Mouse (Mus musculus) heart, postnatal 10 days (tissue): ENCODE results near the gene 4921517D22Rik. TPM values are rescaled to one million over a fixed set of nuclear protein-coding genes. Genes with fewer than 3 reads are reported as not detected.
"Not testable (repeated sequence)": the region's sequence is repeated elsewhere in the genome, so short reads cannot be mapped to it uniquely, and the experiment has no call there.

ENCODE experiments used
- DNase-seq, 2 experiments: peaks; one replicate each; pipeline ENCODE4 v3.0.0; 2021
- intact Hi-C: fragments of 180-260 bp; cut with DNase I; formaldehyde crosslinking; loops from one replicate; pipeline ENCODE4 v1.15.1; 2025
- total RNA-seq, 2 experiments: library from RNA; stranded (reverse); gene quantifications; 2 replicates each; pipeline ENCODE4 v1.2.3; 2021

Gene 4921517D22Rik
- not detected for total RNA-seq

DNA sequence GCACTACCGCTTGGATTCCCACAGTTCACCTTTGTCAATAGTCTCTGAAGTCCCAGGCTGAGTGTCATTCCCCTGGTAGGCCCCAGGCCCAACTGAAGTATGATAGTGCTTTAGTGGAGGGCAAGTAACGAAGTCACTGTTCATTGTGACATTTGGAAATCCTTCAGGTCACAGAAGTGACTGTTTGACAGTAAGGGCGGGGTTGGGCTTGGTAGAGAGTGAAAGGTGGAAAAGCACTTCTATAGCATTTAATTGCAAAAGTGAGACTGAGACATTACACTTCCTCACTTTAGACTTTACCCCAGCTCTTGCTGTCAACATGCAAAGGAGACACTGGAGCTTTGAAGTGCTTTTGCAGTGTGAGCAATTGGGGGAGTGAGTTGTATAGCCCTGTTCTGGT is at the start of gene 4921517D22Rik:
4921517D22Rik (minus strand) TSS at position 101 of the 400 bp plus-strand sequence.
- intact Hi-C loops: no loop called here
- no peak for DNase-seq

DNA sequence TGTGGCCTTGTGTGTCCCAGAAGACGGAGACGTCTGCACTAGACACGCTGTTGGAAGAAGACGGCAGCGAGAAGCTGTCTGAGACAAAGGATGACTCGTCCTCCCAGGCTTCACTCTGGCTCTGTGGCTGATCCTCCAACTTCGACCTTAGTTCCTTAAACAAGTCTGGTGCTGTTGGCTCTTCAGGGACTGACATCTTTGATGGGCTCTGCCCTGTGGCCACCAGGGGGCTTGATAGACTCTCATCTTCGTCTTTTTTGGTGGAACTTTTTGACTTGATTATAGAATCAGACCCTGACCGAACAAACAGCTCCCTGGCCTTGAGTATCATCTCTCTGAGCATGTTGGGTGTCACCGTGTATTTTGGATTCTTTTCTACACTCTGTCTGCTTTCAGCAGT is 47.8 kb upstream of the 4921517D22Rik start:
- intact Hi-C loops: no loop called here
- DNase-seq: peak in 1 of 2 experiments; percentile 49

DNA sequence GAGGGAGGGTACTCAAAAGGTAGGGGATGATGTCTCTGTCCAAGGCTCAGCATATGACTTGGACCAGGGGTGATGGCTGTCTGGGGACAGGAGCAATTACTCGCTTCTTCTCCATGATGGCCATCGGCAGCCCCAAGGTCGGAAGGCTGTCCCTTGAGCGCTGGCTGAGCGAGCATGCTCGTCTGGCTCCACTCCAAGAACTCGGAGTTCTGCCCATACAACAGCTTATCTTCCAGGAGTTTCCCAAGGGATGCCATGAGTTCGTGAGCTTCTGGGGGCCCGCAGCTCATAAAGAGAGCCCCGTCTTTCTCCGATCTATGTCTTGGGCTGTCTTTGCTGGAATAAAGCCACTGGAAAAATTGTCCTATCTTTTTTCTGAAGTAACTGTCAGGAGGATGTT is 47.2 kb upstream of the 4921517D22Rik start:
- intact Hi-C loops: no loop called here
- DNase-seq: peak; percentile 59 to 69

DNA sequence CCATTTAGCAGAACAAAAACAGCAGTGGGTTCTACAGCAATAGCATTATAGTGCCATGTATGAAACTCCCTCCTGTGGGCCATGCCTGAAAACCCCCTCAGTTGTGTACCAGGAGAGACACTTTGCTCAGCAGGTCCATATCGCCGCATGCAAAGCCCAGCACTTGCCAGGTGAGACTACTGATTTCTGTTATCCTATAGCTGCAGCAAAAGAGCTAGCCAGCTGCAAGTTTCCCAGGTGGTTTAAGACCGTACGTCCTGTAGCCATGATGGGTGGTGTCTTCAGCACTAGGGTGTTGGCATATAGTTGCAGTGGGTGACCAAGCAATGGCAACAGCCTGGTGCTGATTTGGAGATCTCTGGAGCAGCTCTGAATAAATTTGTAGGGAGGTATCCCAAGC is 45.5 kb upstream of the 4921517D22Rik start:
- intact Hi-C loops: no loop called here
- DNase-seq: no peak

DNA sequence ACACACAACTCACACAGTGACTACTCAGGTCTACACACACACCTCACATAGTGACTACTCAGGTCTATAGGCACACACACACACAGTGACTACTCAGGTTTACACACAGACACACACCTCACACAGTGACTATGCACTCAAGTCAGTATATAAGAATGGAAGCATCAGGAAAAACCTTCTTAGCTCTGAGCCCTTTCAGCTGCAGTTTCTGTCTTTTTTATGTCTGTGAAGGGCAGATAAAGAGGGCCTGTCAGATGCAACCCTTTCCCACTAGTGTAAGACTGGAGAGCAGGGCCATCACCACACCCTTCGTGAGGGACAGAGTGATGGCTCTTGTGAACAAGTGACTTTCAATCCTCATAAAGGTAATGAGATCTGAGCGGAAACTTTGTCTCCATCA is 44.5 kb upstream of the 4921517D22Rik start:
- intact Hi-C loops: no loop called here
- no peak for DNase-seq

DNA sequence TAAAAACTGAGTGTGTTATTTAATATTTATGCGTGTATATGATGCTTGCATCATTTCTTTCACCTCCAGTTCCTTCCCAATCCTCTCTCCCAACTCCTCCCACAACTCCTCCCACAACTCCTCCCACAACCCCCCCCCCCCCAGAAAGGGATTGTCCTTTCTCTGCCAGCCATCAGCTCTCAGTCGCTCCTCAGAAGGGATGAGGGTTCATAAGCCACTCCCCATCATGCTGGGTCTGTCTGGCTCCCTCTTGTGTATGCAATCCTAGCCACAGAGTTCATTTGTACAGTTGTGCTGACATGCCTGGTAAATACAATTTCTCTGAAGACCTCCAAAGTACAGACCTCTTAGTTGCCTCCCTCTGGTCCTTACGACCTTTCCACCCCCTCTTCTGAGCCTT is 41.3 kb upstream of the 4921517D22Rik start:
- no peak for DNase-seq
- intact Hi-C loops: no loop called here

DNA sequence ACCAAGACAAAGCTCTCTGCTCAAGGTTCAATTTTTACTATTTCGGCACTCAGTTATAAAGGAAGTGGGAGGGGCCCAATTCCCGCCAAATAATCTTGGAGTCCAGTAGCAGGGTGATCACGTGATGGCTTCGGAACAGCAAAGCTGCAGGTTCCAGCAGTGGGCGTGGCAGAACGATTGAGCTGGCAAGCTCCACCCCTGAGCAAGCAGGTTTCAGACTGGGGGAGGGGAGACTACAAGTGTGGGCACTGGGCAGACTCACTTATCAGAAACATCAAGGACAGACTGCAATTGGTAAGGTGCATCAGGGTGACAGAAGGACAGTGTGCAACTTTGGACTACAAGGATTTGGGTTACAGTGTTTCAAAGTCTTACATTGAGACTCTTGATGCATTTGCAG is 40.4 kb upstream of the 4921517D22Rik start:
- DNase-seq, intact Hi-C loops: not testable (repeated sequence)

DNA sequence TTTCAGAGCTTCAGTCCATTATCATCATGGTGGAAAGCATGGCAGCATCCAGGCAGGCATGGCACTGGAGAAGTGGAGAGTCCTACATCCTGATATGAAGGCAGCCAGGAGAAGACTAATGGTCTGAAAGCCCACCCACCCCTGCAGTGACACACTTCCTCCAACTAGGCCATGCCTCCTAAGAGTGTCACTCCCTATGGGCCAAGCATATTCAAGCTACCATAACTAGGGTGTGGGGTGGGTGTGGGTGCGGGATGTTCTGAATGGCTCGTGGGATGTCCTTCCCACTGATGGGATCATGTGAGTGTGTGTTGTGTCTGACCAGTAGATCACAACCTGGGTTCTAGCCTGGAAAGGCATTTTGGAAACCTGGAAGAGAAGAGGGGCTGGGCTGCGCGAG is 40.0 kb upstream of the 4921517D22Rik start:
- no peak for DNase-seq
- intact Hi-C loops: no loop called here

DNA sequence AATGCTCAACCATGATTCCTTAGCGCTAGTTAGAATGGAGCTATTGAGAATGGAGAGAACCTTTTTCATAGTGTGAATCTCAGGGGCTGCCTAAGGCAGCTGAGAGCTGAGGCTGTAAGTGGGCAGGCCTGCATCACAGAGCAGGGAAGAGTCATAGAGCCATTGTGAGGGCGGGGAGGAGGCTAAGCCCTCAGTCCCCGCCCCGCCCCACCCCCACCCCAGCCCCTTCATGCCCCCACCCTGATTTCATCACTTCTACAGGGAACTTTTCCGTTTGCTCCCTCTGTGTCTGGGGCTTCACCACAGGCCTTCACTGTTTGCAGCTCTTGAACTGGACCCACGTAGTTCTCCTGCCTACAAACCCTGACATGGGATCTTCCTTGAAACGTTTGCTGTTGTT is 37.7 kb upstream of the 4921517D22Rik start, which contains the start of gene Spata31d1d:
Spata31d1d (minus strand) TSS at position 101 of the 400 bp plus-strand sequence.
- DNase-seq: no peak
- intact Hi-C loops: no loop called here

DNA sequence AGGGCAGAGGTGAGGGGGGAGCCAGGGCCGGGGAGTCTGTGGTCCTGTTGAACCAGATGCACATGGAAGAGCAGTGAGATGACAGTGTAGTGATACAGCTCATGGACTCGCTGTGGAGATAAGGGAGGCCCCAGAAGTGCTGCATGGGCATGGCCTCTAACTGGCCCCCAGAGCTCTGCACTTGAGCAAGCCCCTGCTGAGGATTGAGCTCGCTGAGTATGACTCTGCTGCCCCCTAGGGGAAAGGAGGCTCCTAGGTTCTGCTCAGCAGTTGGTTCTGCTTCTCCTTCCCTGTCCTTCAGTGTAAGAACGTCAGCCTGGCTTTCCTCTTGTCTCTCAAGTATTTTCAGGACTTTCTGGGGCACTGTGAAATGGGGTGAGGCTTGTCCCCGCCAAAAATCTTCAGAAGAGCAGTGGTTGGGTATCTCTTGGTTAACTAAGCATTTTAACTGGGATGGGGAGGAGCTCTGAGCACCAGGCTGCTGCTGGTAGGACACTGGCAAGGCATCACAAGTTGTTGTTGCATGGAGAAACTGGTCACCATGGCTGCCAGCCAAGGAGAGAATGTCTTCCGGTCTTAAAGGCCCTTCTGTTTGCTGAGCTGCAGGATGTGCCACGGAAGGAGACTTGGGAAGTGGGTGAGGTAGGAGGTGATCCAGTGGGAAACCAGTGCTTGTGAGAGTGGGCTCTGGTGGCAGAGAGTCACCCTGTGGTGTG is 34.6 kb upstream of the 4921517D22Rik start:
- peak; percentile 89 to 92 for DNase-seq
- intact Hi-C loops: loop anchor here (2.0 to 5.0 kb wide), 4 partner anchors 101 to 1091 kb away; no protein-coding TSS in a partner anchor

DNA sequence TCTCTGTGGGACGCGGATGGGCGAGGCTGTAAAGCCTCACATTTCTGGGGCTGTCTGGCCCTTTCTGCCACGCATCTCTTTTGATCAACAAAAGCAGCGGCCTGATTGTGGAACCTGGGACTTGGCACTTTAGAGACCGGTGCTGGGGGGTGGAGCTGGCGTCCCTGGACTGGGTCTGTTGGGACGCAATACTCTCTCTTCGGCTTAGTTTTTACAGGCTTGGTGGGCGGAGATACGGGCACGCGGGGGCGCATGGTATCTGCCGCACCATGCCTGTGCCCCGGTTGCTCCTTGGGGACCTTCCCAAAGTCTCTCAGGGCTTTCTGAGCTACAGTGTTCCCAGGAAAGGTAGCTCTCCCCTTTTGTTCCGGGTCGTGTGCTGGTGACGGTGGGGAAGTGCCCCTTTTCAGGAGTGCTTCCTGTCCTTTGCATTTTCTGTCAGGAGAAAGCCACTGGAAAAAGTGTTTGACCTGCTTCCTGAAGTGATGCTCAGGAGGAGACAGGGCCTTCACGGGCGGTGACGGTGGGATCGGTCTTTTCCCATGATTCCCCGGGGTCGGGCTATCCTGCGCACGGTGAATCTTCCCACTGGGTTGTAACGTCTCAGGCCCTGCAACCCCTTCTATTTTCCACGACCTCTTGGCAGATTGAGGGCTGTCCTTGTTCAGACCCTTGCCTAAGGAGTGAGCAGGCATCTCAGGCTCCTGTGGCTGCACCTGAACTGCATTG is 32.4 kb upstream of the 4921517D22Rik start:
- no peak for DNase-seq
- intact Hi-C loops: loop anchor here (5.0 kb wide), 3 partner anchors 99 to 1089 kb away; no protein-coding TSS in a partner anchor

DNA sequence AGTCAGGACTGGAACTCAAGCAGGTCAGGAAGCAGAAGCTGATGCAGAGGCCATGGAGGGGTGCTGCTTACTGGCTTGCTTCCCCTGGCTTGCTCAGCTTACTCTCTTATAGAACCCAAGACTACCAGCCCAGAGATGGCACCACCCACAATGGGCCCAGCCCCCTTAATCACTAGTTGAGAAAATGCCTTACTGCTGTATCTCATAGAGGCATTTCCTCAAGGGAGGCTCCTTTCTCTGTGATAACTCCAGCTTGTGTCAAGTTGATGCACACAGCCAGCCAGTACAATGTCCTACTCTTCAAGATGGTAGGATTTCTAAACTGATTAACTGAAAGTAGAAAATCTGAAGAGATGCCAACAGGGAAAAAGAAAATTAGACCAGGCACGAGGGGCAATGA is 28.2 kb upstream of the 4921517D22Rik start:
- intact Hi-C loops: loop anchor here (5.0 kb wide), 1 partner anchor 75 kb away; no protein-coding TSS in a partner anchor
- not testable (repeated sequence) for DNase-seq

DNA sequence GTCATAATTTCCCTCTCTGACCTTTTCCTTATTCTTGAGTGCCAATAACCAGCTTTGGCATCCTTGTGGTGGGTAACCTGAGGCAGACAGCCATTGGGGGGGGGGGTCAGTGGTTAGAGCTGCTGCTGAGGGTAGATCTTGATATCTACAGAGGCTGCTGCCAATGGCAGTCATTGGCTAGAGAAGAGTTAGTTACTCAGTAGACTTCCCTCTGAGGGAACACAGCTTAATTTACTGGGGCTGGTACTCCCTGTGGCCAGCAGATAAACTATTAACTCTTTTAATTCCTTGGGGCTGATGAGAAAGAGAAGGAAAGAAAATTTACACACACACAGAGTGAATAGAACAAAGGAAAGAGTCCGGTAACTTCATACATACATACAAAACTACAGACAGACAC is 25.6 kb upstream of the 4921517D22Rik start:
- intact Hi-C loops: no loop called here
- DNase-seq: no peak

DNA sequence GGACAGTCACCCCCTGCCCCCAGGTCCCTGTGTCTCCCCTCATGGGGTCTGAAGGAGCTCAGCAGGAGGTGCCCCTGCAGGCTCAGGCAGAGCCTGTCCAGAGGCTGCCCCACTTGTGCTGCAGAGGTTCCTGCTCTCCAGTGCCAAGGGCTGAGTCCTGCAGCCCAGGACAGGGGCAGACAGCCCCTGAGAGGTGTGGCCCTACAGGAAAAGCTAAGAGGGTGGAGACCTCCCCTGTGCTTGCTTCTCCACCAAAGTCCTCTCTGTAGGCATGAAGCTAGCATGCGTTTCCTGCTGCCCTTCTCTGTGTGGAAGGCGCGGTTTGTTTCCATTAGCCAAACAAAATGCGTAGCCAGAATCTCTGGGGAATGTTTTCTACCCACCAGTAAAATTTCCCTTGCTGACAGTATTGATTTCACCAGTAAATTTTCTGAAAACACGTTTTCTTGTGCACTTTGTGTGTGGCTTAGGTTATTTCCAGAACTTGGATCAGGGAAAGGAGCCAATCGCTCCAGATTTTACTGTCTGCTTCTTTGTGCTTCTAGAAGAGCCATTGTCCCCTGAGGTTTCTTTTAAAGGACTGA is 25.0 kb upstream of the 4921517D22Rik start:
- DNase-seq: peak; percentile 27 to 36
- intact Hi-C loops: not testable (repeated sequence)

DNA sequence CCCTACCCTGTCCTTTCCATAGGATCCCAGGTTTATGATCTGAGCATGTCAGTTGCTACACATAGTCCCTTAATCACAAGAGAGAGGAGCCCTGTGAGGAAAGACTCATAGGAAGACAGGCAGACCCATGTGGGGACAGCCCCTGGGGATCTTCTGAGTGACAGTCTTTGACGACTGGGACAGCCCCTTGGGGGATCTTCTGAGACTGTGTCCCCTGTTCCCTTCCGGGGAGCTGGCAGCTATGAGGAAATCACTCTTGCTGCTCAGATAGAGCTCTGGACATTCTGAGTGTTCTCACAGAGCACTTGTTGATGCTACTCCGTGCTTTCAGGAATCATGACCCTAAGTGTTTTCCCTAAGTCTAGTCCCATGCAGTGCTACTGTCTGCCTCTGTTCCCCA is 19.8 kb upstream of the 4921517D22Rik start:
- DNase-seq: no peak
- intact Hi-C loops: no loop called here

DNA sequence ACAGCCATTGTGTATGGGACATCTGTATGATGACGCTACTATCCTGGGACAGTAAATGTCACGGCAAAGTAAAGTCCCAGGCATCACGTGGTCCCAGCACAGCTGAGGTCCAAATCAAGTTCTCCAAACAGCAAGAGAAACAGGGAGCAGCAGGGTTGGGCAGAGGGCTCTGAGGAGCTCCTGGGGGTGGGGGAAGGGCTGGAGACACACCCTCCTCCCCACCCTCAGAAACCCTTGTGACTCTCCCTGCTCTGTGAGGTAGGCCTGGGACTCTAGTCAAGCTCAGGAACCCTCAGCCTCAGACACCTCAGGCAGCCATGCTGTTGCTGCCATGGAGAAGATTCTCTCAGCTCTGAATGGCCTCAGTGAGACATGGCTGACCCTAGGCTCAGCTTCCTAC is 18.1 kb upstream of the 4921517D22Rik start, which contains the start of gene Spata31d1b:
Spata31d1b (plus strand) TSS at position 301 of the 400 bp plus-strand sequence.
- intact Hi-C loops, DNase-seq: not testable (repeated sequence)

DNA sequence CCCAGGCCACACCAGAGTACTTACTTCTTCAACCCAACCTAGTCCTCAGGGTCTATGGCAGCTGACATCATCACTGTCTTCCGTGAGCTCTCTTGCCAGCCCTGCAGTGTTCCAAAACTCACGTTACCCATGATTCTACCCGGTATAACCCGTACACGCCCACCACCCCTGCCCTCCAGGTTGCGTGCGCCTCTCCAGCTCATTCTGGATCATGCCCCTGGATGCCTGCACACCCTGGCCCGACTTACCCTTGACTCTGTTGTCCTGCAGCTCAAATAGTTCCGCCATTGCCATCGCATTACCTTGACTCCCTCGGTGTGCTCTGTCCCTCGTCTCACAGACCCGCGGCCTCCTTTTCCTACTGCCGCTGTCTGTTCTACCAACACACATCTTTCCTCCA is 16.3 kb upstream of the 4921517D22Rik start, which contains the start of gene Spata31d1a:
Spata31d1a (minus strand) TSS at position 101 of the 400 bp plus-strand sequence.
- intact Hi-C loops: no loop called here
- DNase-seq: no peak

DNA sequence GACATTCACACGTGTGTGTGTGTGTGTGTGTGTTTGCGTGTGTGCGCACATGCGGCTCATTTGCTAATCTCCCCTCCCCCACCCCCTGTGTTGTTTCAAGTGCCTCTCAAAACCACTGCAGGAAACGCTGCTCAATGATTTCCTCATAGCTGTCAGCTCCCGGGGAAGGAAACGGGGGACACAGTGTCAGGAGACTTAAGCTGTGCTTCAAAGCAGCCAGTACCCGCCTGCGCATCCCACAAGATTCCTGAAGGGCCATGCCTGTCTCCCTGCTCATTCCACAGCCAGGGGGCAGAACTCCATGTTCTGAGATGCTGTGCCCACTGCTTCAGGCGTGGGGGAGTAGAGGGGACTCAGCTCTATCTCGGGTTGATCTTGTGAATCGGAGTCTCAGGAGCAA is 10.7 kb upstream of the 4921517D22Rik start:
- intact Hi-C loops: no loop called here
- peak; percentile 12 to 20 for DNase-seq

DNA sequence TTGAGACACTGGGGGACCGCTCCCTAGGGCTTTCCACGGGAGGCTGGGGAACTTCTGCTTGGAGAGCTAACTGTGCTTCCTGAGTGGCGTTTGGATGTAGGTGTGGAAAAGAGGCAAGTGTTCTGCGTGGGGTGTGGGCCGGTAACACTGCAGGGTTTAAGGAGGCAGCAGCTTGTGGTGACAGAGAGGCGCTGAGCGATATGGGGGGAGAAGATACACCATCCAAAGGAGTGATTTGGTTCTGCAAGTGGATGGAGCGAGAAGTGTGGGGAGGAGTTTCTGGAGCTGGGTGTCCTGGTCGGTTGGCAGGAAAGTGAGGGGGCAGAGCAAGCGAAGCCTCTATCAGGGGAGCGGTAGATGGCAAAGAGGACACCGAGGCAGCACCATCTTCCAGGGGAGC is 9.6 kb upstream of the 4921517D22Rik start:
- intact Hi-C loops: no loop called here
- no peak for DNase-seq

DNA sequence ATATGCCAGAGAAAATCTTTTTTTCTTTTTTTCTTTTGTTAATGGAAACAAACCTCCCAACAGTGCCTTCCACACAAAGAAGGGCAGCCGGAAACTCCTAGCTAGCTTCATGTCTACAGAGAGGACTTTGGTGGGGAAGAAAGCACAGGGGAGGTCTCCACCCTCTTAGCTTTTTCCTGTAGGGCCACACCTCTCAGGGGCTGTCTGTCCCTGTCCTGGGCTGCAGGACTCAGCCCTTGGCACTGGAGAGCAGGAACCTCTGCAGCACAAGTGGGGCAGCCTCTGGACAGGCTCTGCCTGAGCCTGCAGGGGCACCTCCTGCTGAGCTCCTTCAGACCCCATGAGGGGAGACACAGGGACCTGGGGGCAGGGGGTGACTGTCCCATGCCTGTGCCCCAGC is 6.2 kb upstream of the 4921517D22Rik start:
- DNase-seq, intact Hi-C loops: not testable (repeated sequence)

DNA sequence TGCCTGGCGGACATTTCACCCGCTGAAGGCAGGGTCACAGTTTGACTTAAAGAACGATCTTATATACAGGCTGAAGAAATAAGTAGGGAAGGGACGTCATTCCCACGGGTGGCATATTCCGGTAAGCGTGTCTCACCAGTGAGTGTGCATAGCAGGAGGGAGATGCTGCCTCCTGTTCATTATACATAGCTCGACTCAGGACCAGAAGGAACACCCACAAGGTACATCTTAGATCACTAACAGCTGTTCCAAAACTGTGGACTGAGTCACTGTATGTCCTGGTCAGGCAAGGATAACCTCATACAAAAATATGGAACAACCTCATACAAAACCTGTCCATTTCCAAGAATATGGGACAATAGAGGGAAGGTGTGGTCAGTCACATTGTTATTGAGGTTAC is 5.2 kb upstream of the 4921517D22Rik start:
- intact Hi-C loops: no loop called here

More for the DNA sequence above, 5.2 kb upstream of the 4921517D22Rik start:
- DNase-seq: no peak
